Mouse (Mus musculus): ENCODE results near the gene Cckbr.
"Not testable (repeated sequence)": the region's sequence is repeated elsewhere in the genome, so short reads cannot be mapped to it uniquely, and the experiment has no call there.

The Cckbr gene

GRCm38 (mm10) chr7:105437979-105438772 lies 12.6 kb downstream of the Cckbr start:
- no peak for DNase-seq (ENCODE audit: low read depth in 2 of 2, low spot score in 2 of 2)

GRCm38 (mm10) chr7:105441426-105441825 lies 15.9 kb downstream of the Cckbr start:
- DNase-seq (ENCODE audit: low read depth in 2 of 2, low spot score in 2 of 2), result no peak

- no peak for DNase-seq (ENCODE audit: low read depth in 2 of 2, low spot score in 2 of 2)
Measured at GRCm38 (mm10) chr7:105445076-105445475, 19.5 kb downstream of the Cckbr start.

GRCm38 (mm10) chr7:105453345-105453744 lies 27.8 kb downstream of the Cckbr start:
- DNase-seq (ENCODE audit: low read depth in 2 of 2, low spot score in 2 of 2), result not testable (repeated sequence)

- no peak for DNase-seq (ENCODE audit: low read depth in 2 of 2, low spot score in 2 of 2)
Measured at GRCm38 (mm10) chr7:105458546-105458945, 33.0 kb downstream of the Cckbr start.

- not testable (repeated sequence) for DNase-seq (ENCODE audit: low read depth in 2 of 2, low spot score in 2 of 2)
Measured at GRCm38 (mm10) chr7:105465505-105465904, 40.0 kb downstream of the Cckbr start.

GRCm38 (mm10) chr7:105472607-105473006 lies 47.1 kb downstream of the Cckbr start:
- DNase-seq (ENCODE audit: low read depth in 2 of 2, low spot score in 2 of 2), result no peak

- no peak for DNase-seq (ENCODE audit: low read depth in 2 of 2, low spot score in 2 of 2)
Measured at GRCm38 (mm10) chr7:105474771-105475315, 49.3 kb downstream of the Cckbr start.

- no peak for DNase-seq (ENCODE audit: low read depth in 2 of 2, low spot score in 2 of 2)
Measured at GRCm38 (mm10) chr7:105475396-105475949, 49.9 kb downstream of the Cckbr start.

GRCm38 (mm10) chr7:105476683-105477432 lies 51.3 kb downstream of the Cckbr start:
- DNase-seq (ENCODE audit: low read depth in 2 of 2, low spot score in 2 of 2), result no peak

GRCm38 (mm10) chr7:105477433-105477700 lies 51.8 kb downstream of the Cckbr start:
- no peak for DNase-seq (ENCODE audit: low read depth in 2 of 2, low spot score in 2 of 2)

GRCm38 (mm10) chr7:105477841-105478240 lies 52.3 kb downstream of the Cckbr start:
- DNase-seq (ENCODE audit: low read depth in 2 of 2, low spot score in 2 of 2), result no peak

GRCm38 (mm10) chr7:105478344-105478743 lies 52.8 kb downstream of the Cckbr start:
- DNase-seq (ENCODE audit: low read depth in 2 of 2, low spot score in 2 of 2), result no peak

GRCm38 (mm10) chr7:105479232-105479631 lies 53.7 kb downstream of the Cckbr start:
- no peak for DNase-seq (ENCODE audit: low read depth in 2 of 2, low spot score in 2 of 2)

- no peak for DNase-seq (ENCODE audit: low read depth in 2 of 2, low spot score in 2 of 2)
Measured at GRCm38 (mm10) chr7:105480081-105480480, 54.5 kb downstream of the Cckbr start.

- no peak for DNase-seq (ENCODE audit: low read depth in 2 of 2, low spot score in 2 of 2)
Measured at GRCm38 (mm10) chr7:105480561-105481504, 55.3 kb downstream of the Cckbr start.

GRCm38 (mm10) chr7:105481505-105482411 lies 56.2 kb downstream of the Cckbr start, which contains the start of gene Cavin3:
Cavin3 (minus strand) TSS chr7:105482300.
- no peak for DNase-seq (ENCODE audit: low read depth in 2 of 2, low spot score in 2 of 2)

- DNase-seq (ENCODE audit: low read depth in 2 of 2, low spot score in 2 of 2), result no peak
Measured at GRCm38 (mm10) chr7:105482426-105482825, 56.9 kb downstream of the Cckbr start.

- no peak for DNase-seq (ENCODE audit: low read depth in 2 of 2, low spot score in 2 of 2)
Measured at GRCm38 (mm10) chr7:105485029-105485428, 59.5 kb downstream of the Cckbr start.

All from CD8-positive naive resting alpha-beta T cell, adult 2 months (primary cell).